Mouse (Mus musculus) WW6 (cell line): ENCODE data around the gene Slc46a3.

ENCODE experiments used
- DNase-seq: peaks from one replicate; pipeline ENCODE4 v3.0.0-alpha.2; 2013; ENCODE audit warnings: low read depth, low spot score

The Slc46a3 gene

DNA sequence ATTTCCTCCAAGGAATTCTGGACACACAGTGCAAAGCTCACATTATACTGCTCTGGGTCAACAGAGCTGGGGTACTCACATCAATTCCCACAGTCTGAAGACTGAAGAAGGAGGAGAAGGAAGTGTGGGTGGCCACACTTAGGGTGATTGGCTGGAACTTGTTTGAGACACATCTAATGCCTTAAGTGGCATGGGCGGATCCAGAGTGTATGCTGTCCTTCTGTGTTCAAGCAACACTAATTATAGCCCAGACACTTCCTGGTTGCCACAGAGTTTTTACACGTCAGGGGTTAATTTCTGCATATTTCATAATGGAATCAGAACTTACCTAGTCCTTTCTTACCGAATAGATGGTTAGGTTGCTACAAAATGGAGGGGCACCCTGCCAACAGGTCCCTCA, 49.3 kb downstream of the Slc46a3 start:
- DNase-seq = no peak

- no peak for DNase-seq
Observed at GRCm38 (mm10) chr5:147843340-147843739, 51.3 kb downstream of the Slc46a3 start.

- no peak for DNase-seq
Observed at GRCm38 (mm10) chr5:147839418-147839817, 55.2 kb downstream of the Slc46a3 start.

DNA sequence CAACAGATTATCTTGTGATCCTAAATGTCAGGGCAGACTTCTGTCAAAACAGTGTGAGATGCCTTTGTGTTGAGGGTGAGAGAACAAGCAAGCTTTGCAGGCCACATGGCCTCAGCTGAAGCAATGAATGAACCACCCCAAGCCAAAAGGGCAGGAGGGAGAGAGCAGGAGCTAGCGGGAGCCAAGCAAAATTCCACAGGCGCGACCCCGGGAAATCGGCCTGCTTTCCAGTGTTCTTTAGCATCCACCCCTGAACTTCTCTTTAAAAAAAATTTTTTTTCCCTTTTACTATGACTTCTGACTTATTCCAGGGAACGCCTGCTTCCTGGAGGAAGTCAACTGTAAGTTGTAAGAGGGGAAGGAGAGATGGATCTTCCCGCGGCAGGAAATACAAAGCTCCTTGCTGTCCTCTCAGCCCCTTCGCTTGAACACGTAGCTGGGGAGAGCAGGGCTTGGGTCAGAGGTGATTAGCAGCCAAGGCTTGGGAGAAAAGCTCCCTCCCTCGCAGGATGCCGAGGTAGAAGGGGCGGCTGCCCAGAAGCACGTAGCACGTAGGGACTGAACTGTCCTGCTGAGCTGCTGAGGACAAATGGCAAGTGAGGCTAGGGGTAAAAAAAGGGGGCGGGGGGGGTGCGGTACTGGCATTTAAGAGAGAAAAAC, 59.6 kb downstream of the Slc46a3 start:
- DNase-seq = no peak

GRCm38 (mm10) chr5:147832842-147833241, 61.8 kb downstream of the Slc46a3 start:
- no peak for DNase-seq

DNA sequence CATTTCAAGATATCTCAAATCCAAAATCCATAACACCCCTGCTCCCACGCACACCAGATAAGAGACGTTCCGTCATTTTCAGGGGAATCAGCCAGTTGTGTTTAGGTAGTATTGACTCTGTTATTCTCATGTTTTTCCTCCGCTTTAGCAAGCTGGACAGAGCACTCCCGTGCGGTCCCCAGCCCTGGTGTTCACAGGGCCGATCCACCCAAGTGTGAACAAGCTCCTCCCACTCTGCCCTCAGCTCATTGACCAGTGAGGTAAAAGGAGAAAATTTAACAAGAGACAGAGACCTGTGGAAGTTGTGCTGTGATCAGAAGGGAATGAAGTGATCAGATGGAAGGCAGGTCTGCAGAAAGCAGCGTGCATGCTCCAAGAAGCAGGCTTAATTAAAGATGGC, 65.8 kb downstream of the Slc46a3 start:
- DNase-seq = no peak
